Mouse (Mus musculus) stomach, postnatal 0 days (tissue): ENCODE data around the gene Ccdc9. TPM values are rescaled to one million over a fixed set of nuclear protein-coding genes. Genes with fewer than 3 reads are reported as not detected.

Source experiments
- ATAC-seq: fragments of 200-750 bp; cut with Nextera tagmentation; 2 replicates; pipeline ENCODE4 v1.8.0; 2017; ENCODE audit not compliant: low FRiP score, low TSS enrichment
- DNase-seq: peaks from one replicate; pipeline ENCODE4 v3.0.0-alpha.2; 2016; ENCODE audit warnings: low spot score
- H3K27ac ChIP-seq: fragments of 300-500 bp; sonication (generic); replicated peaks from 2 replicates; pipeline ENCODE4 v1.5.1; 2014; ENCODE audit warnings: mild to moderate bottlenecking, control low read depth
- H3K27me3 ChIP-seq: fragments of 300-500 bp; sonication (generic); 2 replicates; pipeline ENCODE4 v1.6.1; 2014; ENCODE audit warnings: low read length; ENCODE audit not compliant: control insufficient read depth, insufficient read depth
- H3K36me3 ChIP-seq: fragments of 300-500 bp; sonication (generic); 2 replicates; pipeline ENCODE4 v1.6.1; 2014; ENCODE audit warnings: low read length, mixed read lengths; ENCODE audit not compliant: control insufficient read depth, insufficient read depth
- H3K4me1 ChIP-seq: fragments of 300-500 bp; sonication (generic); replicated peaks from 2 replicates; pipeline ENCODE4 v1.6.1; 2014; ENCODE audit warnings: antibody characterized with exemption; ENCODE audit not compliant: control insufficient read depth, insufficient read depth
- H3K4me2 ChIP-seq: fragments of 300-500 bp; sonication (generic); replicated peaks from 2 replicates; pipeline ENCODE4 v1.6.1; 2014; ENCODE audit warnings: low read depth, mild to moderate bottlenecking, control low read depth, moderate library complexity
- H3K4me3 ChIP-seq: fragments of 300-500 bp; sonication (generic); 2 replicates; pipeline ENCODE4 v1.5.1; 2014; ENCODE audit warnings: low read depth, low read length, control low read depth
- H3K9ac ChIP-seq: fragments of 300-500 bp; sonication (generic); 2 replicates; pipeline ENCODE4 v1.6.1; 2014; ENCODE audit warnings: mild to moderate bottlenecking, low read length, control low read depth, mixed read lengths
- H3K9me3 ChIP-seq: fragments of 300-500 bp; sonication (generic); 2 replicates; pipeline ENCODE4 v1.6.1; 2016; ENCODE audit warnings: low read length; ENCODE audit not compliant: control insufficient read depth
- CTCF ChIP-seq: IDR thresholded peaks from 2 replicates; pipeline ENCODE4 v1.5.1; 2016; ENCODE audit warnings: antibody characterized with exemption, low read depth, mild to moderate bottlenecking, moderate library complexity
- EP300 ChIP-seq: optimal IDR thresholded peaks from 2 replicates; pipeline ENCODE3; 2016; ENCODE audit warnings: antibody characterized with exemption
- WGBS: fragments of 180-500 bp; shearing (Covaris S2); extraction: QIAGEN DNeasy Blood & Tissue Kit; methylation state at CpG from one replicate; pipeline ENCODE4 v1.1.7; 2014; 5-methylcytosine and 5-hydroxymethylcytosine counted together
- polyA plus RNA-seq: library from polyadenylated mRNA; unstranded; fragments of >200 nt; fragmentation: Nextera tagmentation; extraction: Ambion mirVana; gene quantifications from 2 replicates; pipeline ENCODE4 v1.2.1, GENCODE M21; 2015

The Ccdc9 gene
- polyA plus RNA-seq, result 11.5 and 13.0 TPM in 2 replicates

DNA sequence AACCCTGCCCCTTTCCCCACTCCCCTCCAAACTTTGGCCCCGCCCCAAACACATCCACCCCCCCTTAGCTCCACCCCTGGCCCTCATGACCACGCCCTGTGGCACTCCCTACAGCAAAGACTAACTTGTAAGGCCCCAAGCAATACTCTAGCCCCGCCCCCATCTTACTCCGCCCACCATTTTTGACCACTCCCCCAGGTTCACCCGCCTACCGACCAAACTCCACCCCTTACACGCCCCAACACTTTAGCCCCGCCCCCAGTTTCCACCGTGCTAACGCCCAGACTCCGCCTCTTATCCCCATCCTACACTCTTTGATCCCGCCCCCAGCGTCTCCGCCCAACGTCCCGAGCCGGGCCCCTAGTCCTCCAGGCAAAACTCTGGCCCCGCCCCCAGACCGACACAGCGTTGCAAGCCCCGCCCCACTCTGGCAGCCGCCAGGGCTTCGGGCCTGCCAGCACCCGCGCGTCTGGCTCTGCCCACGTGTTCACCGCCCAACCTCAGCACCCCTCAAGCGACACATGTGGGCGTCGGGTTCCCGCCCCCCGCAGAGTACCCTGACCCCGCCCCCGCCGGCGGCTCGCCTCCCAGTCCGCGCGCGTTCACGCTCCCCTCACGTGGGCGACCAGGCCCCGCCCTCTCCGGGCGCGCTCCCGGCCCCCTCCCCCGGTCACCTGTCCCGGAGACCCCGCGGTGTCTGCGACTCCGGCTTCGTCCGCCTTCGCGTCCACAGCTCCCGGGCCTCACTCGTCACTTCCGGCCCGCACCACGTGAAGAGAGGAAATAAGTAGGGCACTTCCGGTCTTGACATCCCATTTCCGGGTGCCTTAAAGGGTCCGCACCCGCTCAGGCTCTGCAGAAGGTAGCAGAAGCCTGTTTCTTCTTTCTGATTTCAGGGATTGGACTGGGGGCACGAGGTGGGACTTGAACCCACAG is at the start of gene Ccdc9:
Gene Ccdc9, minus strand, starts transcription at position 770 of the 936 bp plus-strand sequence.
- Histone ChIP-seq H3K27ac (peak within 1 kb of the TSS; percentile 97), H3K36me3 (peaks cover 17% of the 10 kb centered on the region), H3K9ac (peak within 1 kb of the TSS; percentile 87), H3K4me2 (peak within 1 kb of the TSS; percentile 57), H3K4me3 (peak within 1 kb of the TSS; percentile 67), H3K27me3 (no peaks in the 10 kb centered on the region), H3K4me1 (no peaks in the 10 kb centered on the region), H3K9me3 (no peaks in the 10 kb centered on the region)
- no peak for TF ChIP-seq EP300
- no peak for TF ChIP-seq CTCF
- WGBS, result under 1% methylated on average over 67 of the region's 70 CpGs
- peak; percentile 100 for DNase-seq
- peak; percentile 91 for ATAC-seq

DNA sequence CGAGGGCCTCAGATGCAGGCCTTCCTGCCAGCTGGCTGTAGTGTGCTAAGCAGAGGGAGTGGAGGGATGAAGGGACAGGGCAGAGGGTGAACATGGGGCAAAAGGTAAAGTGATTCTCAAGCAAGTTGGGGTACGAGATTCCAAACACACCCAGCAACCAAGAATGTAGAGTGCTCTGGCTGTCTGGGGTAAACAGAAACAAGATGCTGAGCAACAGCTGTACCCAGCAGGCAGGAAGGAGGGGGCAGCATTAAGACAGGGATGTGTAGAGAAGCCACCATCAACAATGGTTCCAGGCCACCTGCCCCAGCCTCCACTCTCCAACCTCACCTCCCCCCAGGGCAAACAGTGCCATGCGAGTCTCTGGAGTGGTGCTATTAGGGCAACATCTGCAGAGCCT is 42.6 kb upstream of the Ccdc9 start:
- H3K4me1 ChIP-seq, result no peaks in the 10 kb centered on the region
- no peaks in the 10 kb centered on the region for H3K27me3 ChIP-seq
- no peak overlapping the region for H3K4me3 ChIP-seq
- TF ChIP-seq EP300 (no peak), CTCF (no peak)
- 67% methylated on average over 3 of the region's 3 CpGs for WGBS
- DNase-seq (no peak), ATAC-seq (no peak)
- H3K9me3 ChIP-seq, result no peaks in the 10 kb centered on the region
- no peak overlapping the region for H3K9ac ChIP-seq
- peaks cover 10% of the 10 kb centered on the region; the same call in 1 of the 2 replicates for H3K36me3 ChIP-seq
- no peak overlapping the region for H3K27ac ChIP-seq
- no peak overlapping the region for H3K4me2 ChIP-seq

DNA sequence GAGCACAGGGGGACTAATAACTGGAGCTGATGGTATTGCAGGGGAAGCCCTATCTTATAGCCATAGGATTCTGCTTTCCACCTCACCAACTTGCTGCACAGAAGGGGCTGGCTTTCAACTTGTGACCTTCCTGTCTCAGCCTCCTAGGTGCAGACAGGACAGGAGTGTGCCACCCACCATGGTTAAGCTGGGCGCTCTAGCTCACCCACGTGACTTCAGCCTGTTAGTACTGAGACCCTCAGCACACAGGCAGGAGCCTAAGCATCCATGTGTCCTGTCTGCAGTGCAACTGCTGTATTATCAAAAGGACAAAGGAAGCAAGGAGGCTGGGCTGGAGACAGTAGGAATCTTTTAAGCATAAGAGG is 40.0 kb upstream of the Ccdc9 start:
- peaks cover 10% of the 10 kb centered on the region; the same call in 1 of the 2 replicates for H3K36me3 ChIP-seq
- DNase-seq (no peak), ATAC-seq (0 out of 2 replicates have a peak, but pooled peaks have one; percentile 6)
- no peak overlapping the region for H3K4me2 ChIP-seq
- no peak overlapping the region for H3K9ac ChIP-seq
- no peak overlapping the region for H3K27ac ChIP-seq
- no peaks in the 10 kb centered on the region for H3K9me3 ChIP-seq
- no peaks in the 10 kb centered on the region for H3K27me3 ChIP-seq
- TF ChIP-seq CTCF (no peak), EP300 (no peak)
- WGBS, result 98% methylated on average over 2 of the region's 2 CpGs
- no peaks in the 10 kb centered on the region for H3K4me1 ChIP-seq
- no peak overlapping the region for H3K4me3 ChIP-seq

DNA sequence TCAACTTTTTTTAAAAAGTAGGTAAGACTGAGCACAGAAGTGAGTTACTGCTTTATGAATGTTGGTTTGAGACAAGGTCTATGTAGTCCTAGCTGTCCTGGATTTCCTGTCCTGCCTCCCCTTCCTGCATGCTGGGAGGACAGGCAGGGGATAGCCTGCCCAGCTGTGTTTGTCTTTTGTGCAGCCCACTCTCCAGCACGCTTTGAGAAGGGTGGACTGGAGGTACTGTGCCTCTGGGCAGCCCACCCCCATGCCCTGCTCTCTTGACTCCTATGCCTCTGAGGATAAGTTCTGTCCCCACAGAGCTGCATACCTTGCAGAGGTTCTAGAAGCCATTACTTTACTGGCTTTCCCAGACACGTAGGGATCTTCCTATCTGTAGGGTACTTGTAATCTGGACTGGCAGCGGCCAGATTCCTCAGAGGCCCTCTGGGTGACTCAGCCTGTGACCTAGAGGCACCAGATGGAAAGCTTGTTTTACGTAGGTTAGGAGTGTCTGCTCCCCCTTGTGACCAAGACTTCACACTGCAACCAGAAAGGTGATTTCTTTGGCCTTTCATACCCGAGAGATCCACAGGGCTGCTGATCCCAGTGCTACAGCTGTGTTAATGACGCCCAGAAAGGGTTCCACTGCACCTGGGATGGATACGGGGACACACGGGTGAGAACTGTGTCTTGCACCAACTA is 39.5 kb upstream of the Ccdc9 start:
- no peak overlapping the region for H3K4me2 ChIP-seq
- ATAC-seq (peak; percentile 82), DNase-seq (peak; percentile 73)
- H3K4me3 ChIP-seq, result no peak overlapping the region
- WGBS, result 17% methylated on average over 8 of the region's 8 CpGs
- H3K36me3 ChIP-seq, result peaks cover 10% of the 10 kb centered on the region; the same call in 1 of the 2 replicates
- H3K27ac ChIP-seq, result peak overlapping the region; percentile 37
- H3K9me3 ChIP-seq, result no peaks in the 10 kb centered on the region
- peak; percentile 86 for TF ChIP-seq CTCF
- no peak for TF ChIP-seq EP300
- H3K9ac ChIP-seq, result no peak overlapping the region
- H3K4me1 ChIP-seq, result no peaks in the 10 kb centered on the region
- H3K27me3 ChIP-seq, result no peaks in the 10 kb centered on the region

DNA sequence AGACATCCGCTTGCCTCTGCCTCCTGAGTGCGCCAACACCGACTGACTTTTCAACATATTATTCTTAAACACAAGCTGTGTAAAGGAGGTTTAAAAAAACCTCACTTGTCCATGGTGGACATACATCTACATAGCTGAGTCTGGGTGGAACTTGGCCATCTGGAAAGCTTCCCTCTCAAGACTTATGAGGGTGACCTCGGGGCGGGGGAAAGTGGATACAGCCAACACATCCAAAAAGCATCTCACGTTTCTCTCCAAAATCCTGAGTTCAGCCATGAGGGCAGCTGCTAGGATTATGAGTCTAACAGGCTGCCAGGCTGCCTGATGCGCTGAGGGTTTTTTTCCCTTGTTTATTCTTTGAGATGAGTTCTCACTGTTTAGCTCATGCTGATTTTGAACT is 38.1 kb upstream of the Ccdc9 start:
- no peaks in the 10 kb centered on the region for H3K27me3 ChIP-seq
- H3K4me1 ChIP-seq, result no peaks in the 10 kb centered on the region
- no peak overlapping the region for H3K27ac ChIP-seq
- no peaks in the 10 kb centered on the region for H3K9me3 ChIP-seq
- TF ChIP-seq EP300, result no peak
- TF ChIP-seq CTCF, result no peak
- H3K4me3 ChIP-seq, result no peak overlapping the region
- ATAC-seq (no peak), DNase-seq (no peak)
- H3K9ac ChIP-seq, result no peak overlapping the region
- H3K4me2 ChIP-seq, result no peak overlapping the region
- 60% methylated on average over 7 of the region's 7 CpGs for WGBS
- H3K36me3 ChIP-seq, result 0 out of 2 replicates have a peak, but pooled peaks cover 7% of the 10 kb centered on the region

DNA sequence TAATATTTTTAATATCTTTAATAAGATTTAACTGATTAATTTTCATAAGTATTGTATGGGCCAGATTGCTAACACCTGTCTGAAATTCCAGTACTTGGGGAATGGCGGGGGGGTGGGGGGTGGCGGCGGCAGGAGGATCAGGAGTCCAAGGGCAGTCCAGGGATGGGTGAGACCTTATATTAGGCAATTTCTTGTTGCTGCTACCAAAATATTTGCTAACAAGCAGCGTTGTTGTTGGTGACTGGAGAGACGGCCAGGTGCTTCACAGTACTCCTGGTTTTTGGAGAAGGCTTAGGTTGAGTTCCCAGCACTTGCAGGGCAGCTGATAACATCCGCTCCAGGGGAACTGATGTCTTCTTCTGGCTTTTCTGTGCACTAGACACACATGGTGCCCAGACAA is 33.9 kb upstream of the Ccdc9 start:
- Histone ChIP-seq H3K4me3 (no peak overlapping the region), H3K4me1 (no peaks in the 10 kb centered on the region), H3K4me2 (no peak overlapping the region), H3K27me3 (no peaks in the 10 kb centered on the region), H3K36me3 (peaks cover 3% of the 10 kb centered on the region; the same call in 1 of the 2 replicates), H3K27ac (no peak overlapping the region), H3K9ac (no peak overlapping the region), H3K9me3 (no peaks in the 10 kb centered on the region)
- TF ChIP-seq EP300, result no peak
- TF ChIP-seq CTCF, result no peak
- DNase-seq (no peak), ATAC-seq (no peak)
- WGBS, result 86% methylated on average over 6 of the region's 6 CpGs
